Mouse (Mus musculus) T-cell, adult 2 months (primary cell): Measurements from ENCODE around the gene Dpm3.
A peak's percentile ranks its signal among the peaks of the same experiment; 100 is the strongest.

Experiments
- DNase-seq: peaks from one replicate; pipeline ENCODE4 v3.0.0; 2022; ENCODE audit warnings: low spot score

Gene Dpm3

DNA sequence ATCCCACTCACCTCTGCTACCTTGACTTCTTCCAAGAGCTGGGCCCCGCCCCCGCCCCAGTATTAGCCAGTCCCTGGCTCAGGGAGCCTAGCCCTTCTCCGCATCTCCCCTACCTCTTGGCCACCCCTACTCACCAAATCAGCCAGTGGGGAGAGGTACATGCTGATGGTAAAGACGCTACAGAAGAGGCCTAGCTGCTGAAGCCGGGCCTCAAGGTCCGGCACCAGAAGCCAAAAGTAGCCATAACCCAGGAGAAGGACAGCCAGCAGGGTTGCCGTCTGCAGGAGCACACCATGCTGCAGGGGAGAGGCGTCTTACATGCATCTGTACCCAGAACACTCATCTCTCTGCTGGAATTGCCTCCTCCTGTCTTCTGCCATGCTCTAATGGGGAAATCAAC is 9.8 kb downstream of the Dpm3 start:
- no peak for DNase-seq

DNA sequence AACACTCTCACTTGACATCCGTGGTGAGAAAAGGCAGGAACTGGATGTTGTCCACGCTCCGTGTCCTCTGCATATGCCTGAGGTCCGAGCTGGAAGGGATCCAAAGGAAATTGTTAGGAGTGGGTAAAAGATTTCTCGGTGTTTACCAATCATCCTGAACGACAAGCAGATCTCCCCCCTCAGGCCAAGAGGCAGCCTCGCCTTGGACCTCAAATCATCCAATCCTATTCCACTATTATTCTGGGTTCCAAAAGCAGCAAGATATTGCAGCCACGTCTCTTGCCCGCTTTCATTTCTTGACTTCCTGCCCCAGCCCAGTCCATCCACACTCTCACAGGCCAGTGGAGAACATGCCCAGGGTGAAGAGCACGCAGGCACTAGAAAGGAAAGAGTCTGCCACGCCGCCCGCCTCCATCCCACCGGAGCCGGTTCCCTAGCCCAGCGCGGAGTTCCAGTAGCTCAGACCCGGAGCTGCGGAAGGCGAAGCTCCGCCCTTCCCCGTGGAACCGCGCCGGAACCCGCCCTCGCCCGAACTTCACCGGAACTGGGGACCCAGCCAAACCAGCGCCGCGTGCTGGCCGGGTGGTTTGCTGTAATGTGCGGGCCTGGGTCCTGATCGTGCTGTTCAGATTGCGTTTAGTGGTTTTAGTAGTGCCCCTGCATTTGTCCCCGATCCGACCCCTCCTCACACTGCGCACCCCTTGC is 11.0 kb downstream of the Dpm3 start, which contains the start of gene Slc50a1:
Gene Slc50a1 (minus strand): TSS at position 520 of the 705 bp plus-strand sequence.
- DNase-seq: peak; percentile 70

DNA sequence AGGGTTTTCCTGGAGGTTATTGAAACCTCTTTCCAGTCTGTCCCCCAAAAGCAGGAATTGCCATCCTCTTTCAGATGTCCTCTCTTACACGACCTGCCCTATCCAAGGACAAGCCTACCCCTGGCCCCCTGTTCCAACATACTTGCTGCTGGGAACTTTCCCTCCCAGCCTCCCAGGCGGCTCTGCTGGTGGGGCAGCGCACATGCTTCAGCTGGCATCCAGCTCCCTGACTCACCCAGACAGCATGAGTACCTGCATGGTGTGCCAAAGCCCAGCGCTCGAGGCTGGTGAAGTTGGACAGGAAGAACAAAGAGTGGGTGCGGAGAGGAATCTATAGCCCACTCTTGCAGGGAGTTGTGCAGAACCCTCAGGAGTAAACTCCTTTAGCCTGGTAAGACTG is 11.7 kb downstream of the Dpm3 start:
- no peak for DNase-seq

DNA sequence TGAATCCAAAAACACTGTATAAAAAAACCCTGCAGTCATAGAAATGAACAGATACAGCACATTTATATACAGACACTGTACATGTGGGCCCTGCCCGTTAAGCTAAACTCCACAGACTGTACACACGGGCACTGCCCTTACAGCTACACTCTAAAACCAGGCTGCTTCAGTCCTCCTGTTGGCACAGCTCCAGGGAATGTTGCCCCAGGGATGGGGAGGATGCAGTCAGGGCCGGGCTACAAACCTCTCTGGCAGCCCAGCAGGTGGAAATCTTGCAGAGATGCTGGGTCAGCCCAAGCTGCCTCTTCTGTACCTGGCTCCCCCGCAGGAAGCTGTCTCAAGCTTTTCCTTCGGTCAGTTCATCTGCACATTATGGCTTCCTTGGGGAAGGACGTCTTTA is 12.6 kb downstream of the Dpm3 start:
- no peak for DNase-seq

DNA sequence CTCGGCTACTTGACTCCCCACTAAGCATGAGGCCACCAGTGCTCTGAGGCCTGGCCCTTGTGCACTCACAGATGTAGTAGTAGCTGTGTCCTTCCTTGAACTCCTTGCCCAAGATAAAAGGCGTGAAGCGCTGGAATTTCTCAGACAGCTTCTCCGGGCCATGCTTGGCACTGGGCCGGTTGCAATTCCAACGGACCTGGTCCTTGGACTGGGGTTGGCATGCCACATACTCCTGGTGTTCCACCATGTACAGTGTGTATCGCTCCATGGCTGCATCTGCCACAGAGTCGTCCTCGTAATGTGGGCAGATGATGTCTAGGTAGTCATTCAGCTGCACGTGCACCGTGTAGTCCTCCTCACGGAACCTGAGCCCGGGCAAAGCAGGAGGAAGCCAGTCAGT is 16.9 kb downstream of the Dpm3 start:
- no peak for DNase-seq

GRCm38 (mm10) chr3:89277281-89278021 is 18.3 kb downstream of the Dpm3 start:
- no peak for DNase-seq

- no peak for DNase-seq
Measured at GRCm38 (mm10) chr3:89278107-89278506, 18.9 kb downstream of the Dpm3 start.

- DNase-seq: no peak
Measured at GRCm38 (mm10) chr3:89278643-89279042, 19.5 kb downstream of the Dpm3 start.

- peak; percentile 37 for DNase-seq
Measured at GRCm38 (mm10) chr3:89279153-89279890, 20.2 kb downstream of the Dpm3 start.

GRCm38 (mm10) chr3:89280050-89280605 is 21.0 kb downstream of the Dpm3 start:
- DNase-seq: no peak

DNA sequence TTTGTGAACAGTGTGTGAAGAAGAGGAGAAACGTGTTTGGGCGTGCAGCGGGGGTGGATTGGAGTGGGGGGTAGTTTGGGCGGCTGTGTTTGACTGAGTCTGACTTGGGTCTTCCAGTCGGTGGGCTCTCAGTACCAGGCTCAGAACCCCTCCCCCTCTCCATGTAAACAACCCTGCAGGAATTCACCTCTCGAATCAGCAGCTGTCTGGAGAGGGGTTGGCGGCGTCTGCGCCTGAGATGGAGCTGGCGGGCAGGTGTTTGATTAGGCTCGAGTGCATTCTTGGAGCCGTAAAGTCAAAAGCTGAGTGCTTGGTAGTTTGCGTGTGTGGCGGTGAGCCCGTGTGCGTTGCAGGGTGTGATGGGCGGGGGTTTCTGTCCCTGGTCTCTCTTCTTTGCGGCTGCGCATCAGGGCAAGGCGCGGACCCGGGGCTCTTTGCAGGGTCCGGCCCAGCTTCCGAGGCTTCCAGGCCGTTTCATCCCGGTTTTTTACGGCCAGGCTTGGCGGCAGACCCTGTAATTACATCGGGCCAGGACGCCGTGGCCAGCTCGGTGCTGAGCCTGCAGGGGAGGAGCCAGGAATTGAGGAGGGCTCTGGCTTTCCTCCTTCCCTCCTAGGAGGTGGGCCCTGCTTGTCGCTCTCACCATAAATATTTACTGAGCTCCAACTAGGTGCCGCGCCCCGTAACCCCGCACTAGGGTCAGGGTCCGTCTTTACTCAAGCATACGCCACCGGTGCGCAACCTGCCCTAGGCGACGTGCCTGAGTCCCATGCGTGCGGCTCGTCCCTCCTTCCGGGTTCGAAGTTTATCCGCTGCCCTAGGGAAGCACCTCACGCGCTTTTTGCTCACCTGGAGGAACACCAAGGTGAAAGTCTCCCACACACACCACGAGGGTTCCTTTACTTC is 21.7 kb downstream of the Dpm3 start, which contains the start of gene Efna1:
Gene Efna1 (minus strand): TSS at position 537 of the 906 bp plus-strand sequence.
- peak; percentile 18 for DNase-seq

DNA sequence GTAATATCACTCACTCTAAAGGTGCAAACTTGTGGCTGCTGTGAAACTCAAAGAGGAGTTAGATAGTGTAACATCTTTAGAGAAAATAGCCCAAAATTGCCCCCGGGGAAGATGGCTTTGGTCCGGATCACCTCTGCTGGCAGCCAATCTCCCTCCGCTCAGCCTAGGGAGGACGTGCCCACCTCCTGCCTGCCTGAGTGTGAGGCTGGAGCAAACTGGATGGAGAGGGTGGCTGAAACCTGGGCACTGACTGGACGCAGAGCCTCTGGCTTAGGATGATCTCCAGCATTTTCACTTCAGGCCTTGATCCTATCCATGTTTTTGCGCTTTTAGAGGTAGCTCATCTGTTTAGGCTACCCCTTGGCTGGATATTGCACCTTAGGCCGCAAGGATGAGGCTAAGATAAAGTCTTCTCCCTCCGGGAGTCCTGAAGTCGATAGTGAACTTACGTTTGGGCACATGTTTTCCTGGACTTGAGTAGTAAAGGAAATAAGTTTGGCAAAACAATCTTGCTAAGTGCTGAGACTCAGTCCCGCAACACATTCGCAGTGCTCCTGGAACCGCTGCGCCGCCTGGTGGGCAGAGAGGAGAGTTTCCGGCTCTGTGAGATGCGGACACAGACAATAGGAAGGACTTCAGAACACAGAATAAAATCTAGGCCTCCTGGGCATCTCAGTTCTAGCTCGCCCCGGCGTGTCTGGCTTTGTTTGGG is 22.6 kb downstream of the Dpm3 start:
- peak; percentile 83 for DNase-seq

GRCm38 (mm10) chr3:89282291-89282643 is 23.1 kb downstream of the Dpm3 start:
- DNase-seq: no peak

DNA sequence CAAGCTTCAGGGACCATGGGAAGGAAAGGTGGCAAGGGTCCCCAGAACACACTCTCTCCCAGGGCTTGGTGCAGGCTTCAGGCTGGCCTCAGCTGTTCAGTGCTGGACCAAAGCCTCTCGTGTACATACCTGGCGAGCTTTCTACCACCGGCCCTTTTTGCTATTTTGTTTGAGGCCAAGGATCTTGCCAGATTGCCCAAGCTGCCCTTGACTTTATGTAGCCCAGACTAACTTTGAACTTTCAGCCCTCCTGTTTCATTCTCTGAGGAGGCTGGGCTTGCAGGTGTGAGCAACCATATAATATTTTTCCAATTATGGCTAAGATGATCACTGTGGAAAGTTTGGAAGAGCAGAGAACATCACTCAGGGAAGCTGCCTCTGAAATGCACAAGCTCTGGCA is 25.1 kb downstream of the Dpm3 start:
- DNase-seq: no peak

DNA sequence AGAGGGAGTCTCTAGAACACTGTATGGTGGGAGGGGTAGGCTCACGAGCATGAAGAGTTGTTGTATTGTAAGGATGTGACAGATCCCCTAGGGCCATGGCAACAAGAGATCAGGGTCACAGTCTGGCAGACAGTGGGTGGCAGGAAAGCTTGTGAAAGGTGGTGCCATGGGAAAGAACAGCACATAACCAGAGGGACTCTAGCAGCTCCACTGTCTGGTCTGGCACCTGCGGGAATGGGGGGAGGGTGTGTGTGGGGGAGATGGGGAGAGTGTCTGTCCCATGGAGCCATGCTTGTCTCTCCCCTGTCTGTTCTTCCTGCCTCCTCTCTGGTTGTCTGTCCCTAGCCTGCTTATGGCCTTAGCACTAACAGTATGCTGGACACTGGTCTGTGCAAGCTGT is 26.4 kb downstream of the Dpm3 start:
- DNase-seq: no peak

- DNase-seq: no peak
Measured at GRCm38 (mm10) chr3:89287286-89287685, 28.1 kb downstream of the Dpm3 start.

DNA sequence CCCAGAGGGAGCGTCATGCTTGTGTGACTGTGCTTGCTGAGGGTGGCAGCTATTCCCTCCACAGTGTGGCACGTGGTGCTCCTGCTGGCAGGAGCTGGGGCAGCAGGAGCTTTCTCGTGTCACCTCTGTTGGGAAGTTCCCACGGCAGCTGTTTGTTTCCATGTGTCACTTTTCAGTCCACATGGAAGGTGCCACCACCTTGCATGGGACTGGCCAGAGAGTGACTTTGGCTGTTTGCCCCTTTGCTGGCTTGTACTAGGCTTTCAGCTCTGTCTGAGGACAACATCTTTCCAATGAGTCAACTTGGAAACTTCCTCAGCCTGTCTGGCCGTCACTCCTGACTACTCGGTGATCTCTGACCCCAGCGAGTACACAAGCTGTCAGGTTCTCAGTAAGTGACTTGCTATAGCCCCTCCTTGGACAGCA is 29.4 kb downstream of the Dpm3 start:
- DNase-seq: no peak

DNA sequence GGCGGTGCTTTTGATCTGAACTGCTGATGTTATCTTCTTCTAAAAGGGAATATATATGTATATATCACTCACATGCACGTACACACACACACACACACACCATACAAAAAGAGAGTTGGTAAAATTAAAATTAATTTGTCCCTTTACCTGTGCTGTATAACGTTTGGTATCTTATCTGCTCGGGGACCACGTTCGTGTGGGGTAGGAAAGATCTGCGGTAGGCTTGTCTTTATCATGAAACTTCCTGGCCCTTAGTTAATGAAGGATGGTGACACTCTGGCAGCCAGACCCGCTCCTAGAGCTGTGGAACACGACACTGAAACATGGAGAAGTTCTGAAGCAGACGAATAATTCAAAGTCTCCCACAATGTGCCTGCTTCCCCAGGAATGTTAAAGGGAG is 32.7 kb downstream of the Dpm3 start:
- DNase-seq: no peak

GRCm38 (mm10) chr3:89292303-89292702 is 33.1 kb downstream of the Dpm3 start:
- no peak for DNase-seq

GRCm38 (mm10) chr3:89293247-89293918 is 34.2 kb downstream of the Dpm3 start:
- DNase-seq: no peak
